In genomic region chr13:107846621-107847178, GRCm38 (mm10) we compare ENCODE assay signal across 9 mouse cellular contexts.
DNase-seq lines count a peak whose midpoint lies in the region; ATAC-seq and TF ChIP-seq lines count a peak whose summit lies in the region.
"Had no signal": no experiment of that assay in that cellular context is flagged by ENCODE, and none has a peak within 500 bp of the region (broad histone marks: within the 10 kb centered on the region; RNA-seq: fewer than 3 reads in every experiment).

No protein-coding gene starts in this region.

- no peak overlapping the region for H3K9ac ChIP-seq in heart, postnatal 0 days (replicated peaks; ENCODE audit: low read depth, low read length)
- no peak overlapping the region for H3K9ac ChIP-seq in stomach, embryonic 14.5 days (replicated peaks; ENCODE audit: low read depth, low read length)

- H3K4me1 ChIP-seq in heart, postnatal 0 days (ENCODE audit: control insufficient read depth, insufficient read depth) = peaks cover 21% of the 10 kb centered on the region; the same call in 1 of the 2 replicates
- H3K4me1 ChIP-seq in limb, embryonic 10.5 days = peaks cover 72% of the 10 kb centered on the region
- H3K4me1 ChIP-seq in stomach, embryonic 14.5 days (ENCODE audit: control insufficient read depth, insufficient read depth, low read length) = peaks cover 48% of the 10 kb centered on the region

- peak; percentile 60 for DNase-seq in Muller cell, postnatal 12 days (ENCODE audit: inconsistent ontology term)
- peak; percentile 31 for DNase-seq in adrenal gland, postnatal 25 days
- no peak for DNase-seq in heart, postnatal 0 days (ENCODE audit: low spot score)
- peak; percentile 76 for DNase-seq in limb, embryonic 10.5 days (ENCODE audit: low spot score)
- no peak for DNase-seq in left cerebral cortex, adult 8-10 months (ENCODE audit: low spot score in 2 of 2)
- DNase-seq in layer of hippocampus, adult 18-20 months (ENCODE audit: low spot score in 2 of 2) = no peak
- no peak for DNase-seq in layer of hippocampus, postnatal 36 days

- TF ChIP-seq CTCF in heart, postnatal 0 days (IDR thresholded peaks at IDR 0.05; ENCODE audit: low read depth) = no peak

- H3K36me3 ChIP-seq in heart, postnatal 0 days (replicated peaks; ENCODE audit: control insufficient read depth, insufficient read depth, low read length) = no peaks in the 10 kb centered on the region
- H3K36me3 ChIP-seq in limb, embryonic 10.5 days = no peaks in the 10 kb centered on the region
- H3K36me3 ChIP-seq in stomach, embryonic 14.5 days (ENCODE audit: control insufficient read depth, insufficient read depth, low read length) = no peaks in the 10 kb centered on the region

- no peaks in the 10 kb centered on the region for H3K27me3 ChIP-seq in heart, postnatal 0 days (ENCODE audit: control insufficient read depth, insufficient read depth, low read length)
- no peaks in the 10 kb centered on the region for H3K27me3 ChIP-seq in limb, embryonic 10.5 days (ENCODE audit: low read depth, poor library complexity, severe bottlenecking)
- H3K27me3 ChIP-seq in stomach, embryonic 14.5 days (ENCODE audit: control insufficient read depth, insufficient read depth, low read length) = no peaks in the 10 kb centered on the region

- H3K9me3 ChIP-seq in heart, postnatal 0 days (replicated peaks; ENCODE audit: control insufficient read depth, low read length) = no peaks in the 10 kb centered on the region
- H3K9me3 ChIP-seq in limb, embryonic 10.5 days (replicated peaks) = no peaks in the 10 kb centered on the region
- H3K9me3 ChIP-seq in stomach, embryonic 14.5 days (ENCODE audit: control insufficient read depth, low read depth, low read length) = no peaks in the 10 kb centered on the region

- no peak for TF ChIP-seq EP300 in heart, postnatal 0 days (IDR thresholded peaks at IDR 0.05; ENCODE audit: low read depth)

- no peak overlapping the region for H3K27ac ChIP-seq in heart, postnatal 0 days (ENCODE audit: low read depth)
- H3K27ac ChIP-seq in limb, embryonic 10.5 days = peak overlapping the region; percentile 84
- peak overlapping the region; percentile 62; the same call in 1 of the 2 replicates for H3K27ac ChIP-seq in stomach, embryonic 14.5 days (ENCODE audit: low read length)
- H3K27ac ChIP-seq: macrophage had no signal

- no peak for ATAC-seq in heart, postnatal 0 days (ENCODE audit: insufficient read depth, low read depth)
- 0 out of 2 replicates have a peak, but pooled peaks have one; percentile 48 for ATAC-seq in stomach, embryonic 14.5 days (ENCODE audit: insufficient number of reproducible peaks, insufficient read depth, low FRiP score, low read depth)

- 0 out of 2 replicates have a peak overlapping the region, but pooled peaks have one; percentile 6 for H3K4me3 ChIP-seq in heart, postnatal 0 days (ENCODE audit: low read depth, low read length)
- H3K4me3 ChIP-seq in limb, embryonic 10.5 days = peak overlapping the region; percentile 22; the same call in 1 of the 2 replicates
- H3K4me3 ChIP-seq in stomach, embryonic 14.5 days (ENCODE audit: low read depth, low read length) = peak overlapping the region; percentile 8; the same call in 1 of the 2 replicates

- H3K4me2 ChIP-seq in heart, postnatal 0 days (ENCODE audit: low read depth, low read length) = peak overlapping the region; percentile 22
- H3K4me2 ChIP-seq in stomach, embryonic 14.5 days (replicated peaks; ENCODE audit: low read depth, low read length) = peak overlapping the region; percentile 31

- WGBS in heart, postnatal 0 days = 59% methylated on average over 10 of the region's 10 CpGs
- 53% methylated on average over 10 of the region's 10 CpGs for WGBS in limb, embryonic 10.5 days
- 36% methylated on average over 10 of the region's 10 CpGs for WGBS in stomach, embryonic 14.5 days

Comparison
In these comparisons a context has a peak if more than half of its experiments do, and no peak if none do; other contexts are left out.
1. DNase-seq: peak in Muller cell, postnatal 12 days (single experiment), adrenal gland, postnatal 25 days (single experiment) and limb, embryonic 10.5 days (single experiment); none in heart, postnatal 0 days (single experiment), left cerebral cortex, adult 8-10 months (0 of 2), layer of hippocampus, adult 18-20 months (0 of 2) and layer of hippocampus, postnatal 36 days (0 of 2).
2. Peak in every context shown above with its lines, with median percentiles within 50 percentile points of each other: H3K4me3 ChIP-seq.